Mouse (Mus musculus) CH12.LX (cell line): ENCODE measurements around the gene Vps26a. TPM values are rescaled to one million over a fixed set of nuclear protein-coding genes. Genes with fewer than 3 reads are reported as not detected.

Experiments used
- DNase-seq: peaks from one replicate; pipeline ENCODE4 v3.0.0-alpha.2; 2013; ENCODE audit errors: extremely low read depth
- H3K27ac ChIP-seq: 2 replicates; pipeline ENCODE4 v1.5.1; 2012; ENCODE audit warnings: low read depth, mild to moderate bottlenecking, control low read depth, moderate library complexity; ENCODE audit not compliant: insufficient read depth
- H3K27me3 ChIP-seq: replicated peaks from 2 replicates; pipeline ENCODE3; 2012; ENCODE audit warnings: inconsistent platforms
- H3K36me3 ChIP-seq, 2 experiments: replicated peaks in 1 of 2; 2 replicates each; pipeline versions ENCODE3 to v1.6.1; 2012; ENCODE audit warnings: inconsistent platforms in 1 of 2, low read length in 1 of 2, mild to moderate bottlenecking in 1 of 2, mixed read lengths in 1 of 2, moderate library complexity in 1 of 2; ENCODE audit not compliant: control insufficient read depth in 1 of 2, insufficient read depth in 1 of 2
- H3K4me1 ChIP-seq, 2 experiments: 2 replicates each; pipeline ENCODE4 v1.6.1; 2012; ENCODE audit warnings: inconsistent platforms in 1 of 2, moderate library complexity in 1 of 2; ENCODE audit not compliant: insufficient read depth in 2 of 2, control insufficient read depth in 1 of 2
- H3K4me2 ChIP-seq: 2 replicates; pipeline ENCODE4 v1.6.1; 2012; ENCODE audit warnings: low read depth, mild to moderate bottlenecking, control low read depth; ENCODE audit not compliant: poor library complexity, insufficient read depth, severe bottlenecking
- H3K4me3 ChIP-seq, 3 experiments: fragments of 150-350 bp in 1 of 3; sonication (generic) in 1 of 3; replicated peaks in 1 of 3; 2 replicates each; pipeline versions ENCODE3 to v1.5.1; 2011 to 2012; ENCODE audit warnings: low read depth in 2 of 3, low read length in 2 of 3, mild to moderate bottlenecking in 2 of 3, moderate library complexity in 2 of 3, control low read depth in 1 of 3, improper control_type of control experiment in 1 of 3, inconsistent platforms in 1 of 3, mixed read lengths in 1 of 3; ENCODE audit not compliant: poor library complexity in 1 of 3
- H3K79me2 ChIP-seq: replicated peaks from 2 replicates; pipeline ENCODE4 v1.6.1; 2012; ENCODE audit warnings: mild to moderate bottlenecking, moderate library complexity; ENCODE audit not compliant: control insufficient read depth, poor library complexity, insufficient read depth, severe bottlenecking; ENCODE audit errors: extremely low read depth
- H3K9ac ChIP-seq: 2 replicates; pipeline ENCODE4 v1.6.1; 2012; ENCODE audit warnings: low read depth, mild to moderate bottlenecking, control low read depth, moderate library complexity; ENCODE audit not compliant: insufficient read depth
- H3K9me3 ChIP-seq: replicated peaks from 2 replicates; pipeline ENCODE3; 2012; ENCODE audit warnings: low read length, inconsistent platforms, mixed read lengths
- CHD1 ChIP-seq: IDR thresholded peaks from 2 replicates; pipeline ENCODE4 v1.6.1; 2012; ENCODE audit warnings: low read depth, low read length, improper control_type of control experiment, inconsistent platforms
- CHD2 ChIP-seq: IDR thresholded peaks from 2 replicates; pipeline ENCODE4 v1.6.1; 2011; ENCODE audit warnings: low read length, improper control_type of control experiment
- CTCF ChIP-seq, 2 experiments: IDR thresholded peaks in 1 of 2; conservative IDR thresholded peaks in 1 of 2; 2 replicates each; pipeline ENCODE4 v1.5.1; 2011 to 2012; ENCODE audit warnings: low read depth in 2 of 2, low read length in 2 of 2, improper control_type of control experiment in 1 of 2, inconsistent platforms in 1 of 2, mild to moderate bottlenecking in 1 of 2, moderate library complexity in 1 of 2
- E2F4 ChIP-seq: IDR thresholded peaks from 2 replicates; pipeline ENCODE4 v1.6.1; 2011; ENCODE audit warnings: low read depth, low read length, improper control_type of control experiment; ENCODE audit not compliant: insufficient replicate concordance
- EP300 ChIP-seq: IDR thresholded peaks from 2 replicates; pipeline ENCODE4 v1.6.1; 2011; ENCODE audit warnings: low read length, improper control_type of control experiment
- ETS1 ChIP-seq: conservative IDR thresholded peaks from 2 replicates; pipeline ENCODE4 v1.6.1; 2012; ENCODE audit warnings: low read depth, mild to moderate bottlenecking, inconsistent platforms, low read length, improper control_type of control experiment, moderate library complexity
- HCFC1 ChIP-seq: IDR thresholded peaks from 2 replicates; pipeline ENCODE4 v1.6.1; 2012; ENCODE audit warnings: low read depth, mild to moderate bottlenecking, inconsistent platforms, low read length, improper control_type of control experiment
- IRF4 ChIP-seq: IDR thresholded peaks from 2 replicates; pipeline ENCODE4 v1.6.1; 2014; ENCODE audit warnings: low read depth, mild to moderate bottlenecking, inconsistent platforms, low read length, improper control_type of control experiment
- JUN ChIP-seq: IDR thresholded peaks from 2 replicates; pipeline ENCODE4 v1.6.1; 2011; ENCODE audit warnings: low read depth, mild to moderate bottlenecking, low read length, improper control_type of control experiment, moderate library complexity; ENCODE audit not compliant: insufficient read depth
- KAT2A ChIP-seq: IDR thresholded peaks from 2 replicates; pipeline ENCODE4 v1.6.1; 2012; ENCODE audit warnings: low read length, improper control_type of control experiment, inconsistent platforms; ENCODE audit not compliant: insufficient replicate concordance
- MAFK ChIP-seq: IDR thresholded peaks from 2 replicates; pipeline ENCODE4 v1.6.1; 2011; ENCODE audit warnings: low read length, improper control_type of control experiment; ENCODE audit not compliant: insufficient replicate concordance
- MAX ChIP-seq: IDR thresholded peaks from 2 replicates; pipeline ENCODE4 v1.6.1; 2011; ENCODE audit warnings: low read length, improper control_type of control experiment
- MAZ ChIP-seq: IDR thresholded peaks from 2 replicates; pipeline ENCODE4 v1.6.1; 2012; ENCODE audit warnings: low read depth, mild to moderate bottlenecking, inconsistent platforms, low read length, improper control_type of control experiment, moderate library complexity
- MEF2A ChIP-seq: IDR thresholded peaks from 2 replicates; pipeline ENCODE4 v1.6.1; 2014; ENCODE audit warnings: low read depth, mild to moderate bottlenecking, inconsistent platforms, low read length, improper control_type of control experiment, borderline replicate concordance
- MXI1 ChIP-seq: IDR thresholded peaks from 2 replicates; pipeline ENCODE4 v1.6.1; 2011; ENCODE audit warnings: mild to moderate bottlenecking, low read depth, low read length, improper control_type of control experiment
- NELFE ChIP-seq: IDR thresholded peaks from 2 replicates; pipeline ENCODE4 v1.6.1; 2011; ENCODE audit warnings: low read depth, low read length, improper control_type of control experiment
- NRF1 ChIP-seq: IDR thresholded peaks from 2 replicates; pipeline ENCODE4 v1.6.1; 2014; ENCODE audit warnings: low read depth, mild to moderate bottlenecking, inconsistent platforms, low read length, improper control_type of control experiment, moderate library complexity
- POLR2AphosphoS2 ChIP-seq: IDR thresholded peaks from 2 replicates; pipeline ENCODE4 v1.6.1; 2011; ENCODE audit warnings: low read depth, low read length, improper control_type of control experiment
- SIN3A ChIP-seq: IDR thresholded peaks from 2 replicates; pipeline ENCODE4 v1.6.1; 2012; ENCODE audit warnings: low read length, improper control_type of control experiment, inconsistent platforms
- TBP ChIP-seq: conservative IDR thresholded peaks from 2 replicates; pipeline ENCODE4 v1.6.1; 2011; ENCODE audit warnings: low read depth, low read length, improper control_type of control experiment
- UBTF ChIP-seq: IDR thresholded peaks from 2 replicates; pipeline ENCODE4 v1.6.1; 2012; ENCODE audit warnings: low read depth, mild to moderate bottlenecking, inconsistent platforms, low read length, improper control_type of control experiment, moderate library complexity
- USF1 ChIP-seq: IDR thresholded peaks from 2 replicates; pipeline ENCODE4 v1.6.1; 2014; ENCODE audit warnings: low read depth, mild to moderate bottlenecking, inconsistent platforms, low read length, improper control_type of control experiment
- ZC3H11A ChIP-seq: IDR thresholded peaks from 2 replicates; pipeline ENCODE4 v1.6.1; 2012; ENCODE audit warnings: low read depth, mild to moderate bottlenecking, inconsistent platforms, low read length, improper control_type of control experiment
- ZMIZ1 ChIP-seq: IDR thresholded peaks from 2 replicates; pipeline ENCODE4 v1.6.1; 2012; ENCODE audit warnings: low read depth, mild to moderate bottlenecking, inconsistent platforms, low read length, improper control_type of control experiment
- dilution Hi-C: fragments of 300-500 bp; cut with MboI; formaldehyde crosslinking; loops from 2 replicates; pipeline ENCODE4 v1.14.3; 2020; ENCODE audit warnings: low sequenced_read_pairs; ENCODE audit not compliant: extremely low pct_unique_long_range_greater_than_20kb, extremely low pct_ligation_motif_present
- in situ Hi-C: fragments of 300-500 bp; cut with MboI; formaldehyde crosslinking; loops from 3 replicates; pipeline ENCODE4 v1.14.3; 2019; ENCODE audit warnings: low sequenced_read_pairs, low pct_ligation_motif_present, low pct_unique_long_range_greater_than_20kb, mixed read lengths
- polyA plus RNA-seq: library from polyadenylated mRNA; unstranded; fragments of >175 nt; gene quantifications from 2 replicates; pipeline ENCODE4 v1.2.1, GENCODE M21; 2012; ENCODE audit warnings: low read depth; ENCODE audit not compliant: insufficient read length
- total RNA-seq, 2 experiments: library from RNA; depleted of rRNA; stranded (reverse); fragments of 300-350 nt in 1 of 2; fragments of >200 nt in 1 of 2; gene quantifications; 2 replicates each; pipeline ENCODE4 v1.2.3; 2012 to 2014

The Vps26a gene
- total and polyA plus RNA-seq, 3 experiments: 14.2 to 33.5 (median 32.5) TPM

DNA sequence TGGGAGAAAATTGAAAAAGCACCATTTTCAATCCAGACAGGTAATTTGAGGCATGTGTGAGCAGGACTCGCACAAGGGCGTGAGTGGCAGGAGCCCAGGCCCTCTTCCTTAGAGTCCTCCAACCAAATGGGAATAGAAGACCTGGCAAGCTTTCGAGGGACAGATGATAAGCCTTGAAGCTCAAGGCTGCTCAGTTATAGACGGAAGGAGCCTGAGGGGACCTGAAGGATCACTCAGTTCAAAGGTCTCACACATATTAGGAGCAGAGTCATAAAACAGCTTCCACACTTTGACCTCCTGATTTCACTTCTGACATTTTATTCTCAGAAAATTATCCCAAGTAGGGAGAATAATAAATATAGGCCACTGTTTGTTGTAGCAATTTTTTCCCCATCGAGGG is 67.2 kb downstream of the Vps26a start:
- no peak for TF ChIP-seq MAX
- TF ChIP-seq TBP: no peak
- no peak for TF ChIP-seq ZC3H11A
- TF ChIP-seq MAFK: no peak
- no peak for TF ChIP-seq UBTF
- TF ChIP-seq USF1: no peak
- TF ChIP-seq CTCF (conservative IDR thresholded peaks at IDR 0.05 in 1 of 2, IDR thresholded peaks at IDR 0.05 in 1 of 2; ENCODE audit: low read depth in 2 of 2, low read length in 2 of 2): no peak
- no peak for TF ChIP-seq EP300
- TF ChIP-seq CHD2: no peak
- TF ChIP-seq NELFE: no peak
- TF ChIP-seq MXI1: no peak
- no peak for TF ChIP-seq ETS1
- TF ChIP-seq CHD1: no peak
- no peak for TF ChIP-seq E2F4
- no peak for TF ChIP-seq IRF4
- no peak for TF ChIP-seq ZMIZ1
- in situ Hi-C loops (no loop called here), dilution Hi-C loops (no loop called here)
- Histone ChIP-seq H3K9ac (no peak overlapping the region), H3K4me3 (no peak overlapping the region), H3K4me2 (no peak overlapping the region), H3K27me3 (peaks cover 71% of the 10 kb centered on the region), H3K79me2 (no peaks in the 10 kb centered on the region), H3K9me3 (no peaks in the 10 kb centered on the region), H3K27ac (no peak overlapping the region), H3K4me1 (no peaks in the 10 kb centered on the region), H3K36me3 (no peaks in the 10 kb centered on the region)
- no peak for DNase-seq

DNA sequence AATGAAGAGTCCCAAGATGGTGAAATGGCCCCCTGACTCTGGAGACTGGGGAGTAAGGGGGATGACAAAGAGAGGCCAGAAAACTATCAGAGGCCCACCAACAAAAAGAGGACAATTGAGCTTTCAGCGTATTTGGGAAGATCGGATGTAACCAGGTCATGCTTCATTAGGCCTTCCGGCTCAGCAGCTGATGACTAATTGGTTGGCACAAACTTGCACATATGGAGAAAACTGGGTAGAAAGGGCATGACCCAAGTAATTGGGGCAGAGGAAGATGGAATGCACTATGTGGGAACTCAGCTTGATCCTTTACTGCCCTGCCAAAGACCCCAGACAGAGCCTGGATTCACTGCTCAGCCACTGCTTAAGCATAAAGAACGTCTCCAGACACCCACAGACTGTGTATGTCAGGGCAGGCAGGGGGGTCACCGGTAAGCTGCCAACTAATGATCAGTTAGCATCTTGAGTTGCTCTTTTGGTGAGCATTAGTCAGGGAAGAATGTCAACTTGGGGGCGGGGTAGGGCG is 67.7 kb downstream of the Vps26a start:
- no peak for DNase-seq
- Histone ChIP-seq H3K4me2 (no peak overlapping the region), H3K27ac (no peak overlapping the region), H3K36me3 (no peaks in the 10 kb centered on the region), H3K4me1 (no peaks in the 10 kb centered on the region), H3K4me3 (no peak overlapping the region), H3K27me3 (peaks cover 72% of the 10 kb centered on the region), H3K9ac (no peak overlapping the region), H3K79me2 (no peaks in the 10 kb centered on the region), H3K9me3 (no peaks in the 10 kb centered on the region)
- in situ Hi-C loops: no loop called here
- TF ChIP-seq TBP: no peak
- no peak for TF ChIP-seq MEF2A
- TF ChIP-seq ZC3H11A: no peak
- no peak for TF ChIP-seq E2F4
- no peak for TF ChIP-seq SIN3A
- TF ChIP-seq CTCF (conservative IDR thresholded peaks at IDR 0.05 in 1 of 2, IDR thresholded peaks at IDR 0.05 in 1 of 2; ENCODE audit: low read depth in 2 of 2, low read length in 2 of 2): no peak
- TF ChIP-seq POLR2AphosphoS2: no peak
- no peak for TF ChIP-seq JUN
- TF ChIP-seq MAX: no peak
- TF ChIP-seq NRF1: no peak
- TF ChIP-seq CHD1: no peak
- TF ChIP-seq KAT2A: no peak
- TF ChIP-seq HCFC1: no peak
- TF ChIP-seq CHD2: no peak
- TF ChIP-seq EP300: no peak
- TF ChIP-seq MAZ: no peak
- TF ChIP-seq IRF4: no peak
- dilution Hi-C loops: no loop called here
